Mouse (Mus musculus) intestine, embryonic 14.5 days (tissue): ENCODE measurements around the gene Tnfrsf14. TPM values are rescaled to one million over a fixed set of nuclear protein-coding genes. Genes with fewer than 3 reads are reported as not detected.

Experiments used
- ATAC-seq: fragments of 200-750 bp; cut with Nextera tagmentation; replicated peaks from 2 replicates; pipeline ENCODE4 v1.8.0; 2017; ENCODE audit warnings: low read depth, moderate number of reproducible peaks, moderate TSS enrichment, moderate library complexity; ENCODE audit not compliant: low FRiP score, low TSS enrichment
- DNase-seq: peaks from one replicate; pipeline ENCODE4 v3.0.0-alpha.2; 2018; ENCODE audit warnings: low spot score
- H3K27ac ChIP-seq: fragments of 300-500 bp; sonication (generic); 2 replicates; pipeline ENCODE4 v1.5.1; 2014; ENCODE audit warnings: low read depth, mild to moderate bottlenecking, control low read depth
- H3K27me3 ChIP-seq: fragments of 300-500 bp; sonication (generic); replicated peaks from 2 replicates; pipeline ENCODE4 v1.6.1; 2014; ENCODE audit warnings: low read length, control low read depth; ENCODE audit not compliant: control insufficient read depth, insufficient read depth
- H3K36me3 ChIP-seq: fragments of 300-500 bp; sonication (generic); 2 replicates; pipeline ENCODE4 v1.6.1; 2014; ENCODE audit warnings: low read length, control low read depth; ENCODE audit not compliant: control insufficient read depth, insufficient read depth
- H3K4me1 ChIP-seq: fragments of 300-500 bp; sonication (generic); replicated peaks from 2 replicates; pipeline ENCODE4 v1.6.1; 2014; ENCODE audit warnings: low read length, control low read depth, mixed read lengths; ENCODE audit not compliant: control insufficient read depth, insufficient read depth
- H3K4me2 ChIP-seq: fragments of 300-500 bp; sonication (generic); 2 replicates; pipeline ENCODE4 v1.6.1; 2014; ENCODE audit warnings: low read length
- H3K4me3 ChIP-seq: fragments of 300-500 bp; sonication (generic); 2 replicates; pipeline ENCODE4 v1.5.1; 2014; ENCODE audit warnings: low read depth, low read length, control low read depth, mixed read lengths
- H3K9ac ChIP-seq: fragments of 300-500 bp; sonication (generic); 2 replicates; pipeline ENCODE4 v1.6.1; 2014; ENCODE audit warnings: mild to moderate bottlenecking, low read length
- H3K9me3 ChIP-seq: fragments of 300-500 bp; sonication (generic); 2 replicates; pipeline ENCODE4 v1.6.1; 2016; ENCODE audit warnings: low read length, control low read depth; ENCODE audit not compliant: control insufficient read depth
- WGBS: fragments of 180-500 bp; shearing (Covaris S2); extraction: QIAGEN DNeasy Blood & Tissue Kit; methylation state at CpG from one replicate; pipeline ENCODE4 v1.1.7; 2014; 5-methylcytosine and 5-hydroxymethylcytosine counted together
- polyA plus RNA-seq: library from polyadenylated mRNA; unstranded; fragments of >200 nt; fragmentation: Nextera tagmentation; extraction: Ambion mirVana; gene quantifications from 2 replicates; pipeline ENCODE4 v1.2.1, GENCODE M21; 2014

Gene Tnfrsf14
- polyA plus RNA-seq, 1 experiment from 2014 or later: 1.5 TPM

DNA sequence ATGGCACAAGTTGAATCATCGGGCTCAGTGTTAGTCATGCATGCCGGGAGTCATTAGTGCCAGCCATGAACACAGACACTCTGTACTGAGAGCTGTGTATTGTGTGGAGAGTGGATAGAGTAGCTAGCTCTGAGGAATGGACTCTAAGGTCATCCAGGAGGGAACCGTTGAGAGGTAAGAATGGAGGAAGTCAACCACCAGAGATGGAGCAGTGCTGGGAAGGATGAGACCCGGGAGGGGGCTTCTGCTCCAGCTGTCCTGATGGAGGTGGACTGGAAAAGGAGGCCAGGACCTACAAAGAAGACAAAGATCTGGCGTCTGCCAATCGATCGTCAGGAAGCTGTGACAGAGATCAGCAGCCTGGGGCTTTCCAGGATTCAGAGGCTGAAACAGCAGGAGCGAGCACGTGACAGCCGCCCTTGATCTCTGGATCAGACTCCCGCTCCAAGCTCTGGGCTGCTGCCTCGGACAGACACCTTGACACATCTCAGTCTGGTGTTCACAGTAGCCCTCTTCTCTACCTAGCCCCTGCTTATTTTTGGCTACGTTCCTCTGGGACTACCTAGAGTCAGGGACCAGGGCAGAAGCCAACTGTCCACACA is 5.0 kb upstream of the Tnfrsf14 start:
- Histone ChIP-seq H3K9ac (no peak overlapping the region), H3K27ac (no peak overlapping the region), H3K4me1 (peaks cover 6% of the 10 kb centered on the region), H3K4me2 (no peak overlapping the region), H3K9me3 (no peaks in the 10 kb centered on the region), H3K27me3 (no peaks in the 10 kb centered on the region), H3K36me3 (no peaks in the 10 kb centered on the region), H3K4me3 (no peak overlapping the region)
- ATAC-seq: no peak
- WGBS: 57% methylated on average over 13 of the region's 13 CpGs
- DNase-seq: no peak

DNA sequence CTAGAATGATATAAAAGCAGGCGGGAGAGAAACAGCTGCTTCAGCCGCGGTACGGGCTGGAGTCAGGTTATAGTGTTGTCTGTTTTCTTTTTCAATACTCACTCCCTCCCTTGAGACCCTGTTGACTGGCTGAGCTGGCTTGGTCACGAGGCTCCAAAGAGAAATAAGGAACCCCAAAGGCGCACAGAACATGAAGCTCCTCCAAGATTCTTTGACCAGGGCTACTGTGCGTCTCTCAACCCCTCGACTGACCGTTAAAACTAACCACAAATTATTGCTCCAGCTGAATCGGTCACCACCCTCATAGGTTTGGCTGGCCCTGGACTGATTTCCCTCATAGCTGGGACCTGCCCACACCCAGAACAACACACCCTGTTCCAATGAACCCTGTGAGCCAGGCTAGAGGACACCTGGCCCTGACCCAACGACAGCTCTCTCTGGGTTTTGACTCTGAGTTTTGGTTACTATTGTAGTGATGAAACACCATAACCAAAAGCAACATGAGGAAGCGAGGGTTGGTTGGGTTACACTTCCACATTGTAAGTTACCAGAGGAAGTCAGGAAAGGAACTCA is 811 bp upstream of the Tnfrsf14 start:
- H3K9me3 ChIP-seq: no peaks in the 10 kb centered on the region
- 78% methylated on average over 12 of the region's 12 CpGs for WGBS

DNA sequence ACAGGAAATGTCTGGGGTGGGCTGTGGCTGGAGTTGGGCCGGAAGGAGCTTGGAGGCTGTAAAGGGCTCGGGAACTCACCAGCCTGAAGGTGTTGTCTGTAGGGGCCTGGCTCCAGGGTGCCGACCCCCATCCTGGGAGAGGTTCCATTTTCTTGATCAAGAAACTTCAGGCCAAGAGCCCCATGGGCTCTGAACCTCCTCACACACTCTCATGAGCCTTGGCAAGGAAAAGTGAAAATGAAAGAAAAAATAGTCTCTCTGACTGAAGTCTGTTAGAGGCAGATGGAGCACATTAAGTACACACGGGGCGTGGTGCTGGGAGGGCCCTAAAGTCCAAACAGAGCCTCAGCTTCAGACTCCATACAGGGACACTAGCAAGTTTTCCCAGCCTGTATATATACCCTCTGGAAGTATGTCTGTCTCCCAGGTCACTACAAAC is 445 bp downstream of the Tnfrsf14 start:
- H3K9ac ChIP-seq: no peak overlapping the region
- ATAC-seq: peak; percentile 53; the same call in 1 of the 2 replicates

More for the DNA sequence above, 811 bp upstream of the Tnfrsf14 start:
- Histone ChIP-seq H3K36me3 (no peaks in the 10 kb centered on the region), H3K9ac (no peak overlapping the region), H3K4me3 (no peak overlapping the region), H3K27me3 (no peaks in the 10 kb centered on the region), H3K4me1 (peaks cover 25% of the 10 kb centered on the region), H3K27ac (no peak overlapping the region), H3K4me2 (no peak overlapping the region)
- ATAC-seq (no peak), DNase-seq (no peak)

DNA sequence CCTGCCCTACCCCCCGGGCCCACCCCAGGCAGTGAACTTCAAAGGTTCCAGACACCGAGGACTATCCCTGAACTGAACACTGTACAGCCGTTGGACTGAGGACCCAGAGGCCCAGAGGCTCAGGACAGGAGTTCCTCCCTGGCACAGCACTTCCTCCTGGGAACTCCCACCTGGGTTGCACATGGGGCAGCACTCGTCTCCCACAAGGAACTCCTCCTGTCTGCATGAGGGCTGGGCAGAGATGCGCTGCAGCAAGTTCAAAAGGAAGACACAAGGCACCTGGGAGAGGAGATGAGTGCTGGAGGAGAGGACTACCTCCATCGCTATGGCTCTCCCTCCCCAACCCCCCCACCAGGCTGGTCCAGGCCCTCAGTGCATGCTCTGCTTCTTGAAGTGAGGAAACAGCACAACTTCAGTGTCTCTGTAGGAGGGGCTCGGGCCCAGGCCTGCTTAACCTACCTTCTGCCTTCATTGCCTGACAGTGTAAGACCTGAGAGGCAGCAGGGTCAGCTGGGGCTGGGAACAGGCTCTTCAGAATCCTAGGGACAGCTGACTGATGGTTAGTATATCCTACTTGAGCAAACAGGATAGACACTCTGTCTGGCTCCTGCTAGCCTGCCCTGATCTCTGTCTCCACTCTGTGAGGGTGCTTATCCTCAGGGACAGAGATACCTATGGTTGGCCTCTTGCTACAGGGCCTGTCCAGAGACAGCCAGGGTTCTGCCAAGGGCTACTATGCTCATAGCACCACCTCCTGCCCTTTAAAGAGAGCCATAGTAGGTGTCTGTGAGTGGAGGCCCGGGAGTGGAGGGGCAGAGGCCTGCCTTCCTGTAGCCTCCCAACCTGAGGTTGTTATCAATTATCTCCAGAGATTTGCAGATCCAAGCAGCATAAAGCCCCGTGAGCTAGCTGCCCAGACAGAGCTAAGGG is 1.1 kb downstream of the Tnfrsf14 start:
- peak overlapping the region; percentile 48 for H3K4me2 ChIP-seq
- ATAC-seq: 0 out of 2 replicates have a peak, but pooled peaks have one; percentile 17
- no peaks in the 10 kb centered on the region for H3K36me3 ChIP-seq
- DNase-seq: no peak
- H3K4me3 ChIP-seq: peak overlapping the region; percentile 10; the same call in 1 of the 2 replicates
- peaks cover 25% of the 10 kb centered on the region for H3K4me1 ChIP-seq
- H3K27me3 ChIP-seq: no peaks in the 10 kb centered on the region
- no peaks in the 10 kb centered on the region for H3K9me3 ChIP-seq
- peak overlapping the region; percentile 67 for H3K27ac ChIP-seq
- H3K9ac ChIP-seq: no peak overlapping the region
- WGBS: 41% methylated on average over 9 of the region's 9 CpGs

More for the DNA sequence above, 445 bp downstream of the Tnfrsf14 start:
- H3K36me3 ChIP-seq: no peaks in the 10 kb centered on the region
- H3K9me3 ChIP-seq: no peaks in the 10 kb centered on the region
- WGBS: 16% methylated on average over 5 of the region's 5 CpGs
- H3K4me3 ChIP-seq: peak overlapping the region; percentile 10; the same call in 1 of the 2 replicates
- DNase-seq: no peak
- H3K4me2 ChIP-seq: peak overlapping the region; percentile 48
- peaks cover 25% of the 10 kb centered on the region for H3K4me1 ChIP-seq
- H3K27me3 ChIP-seq: no peaks in the 10 kb centered on the region
- H3K27ac ChIP-seq: peak overlapping the region; percentile 67

DNA sequence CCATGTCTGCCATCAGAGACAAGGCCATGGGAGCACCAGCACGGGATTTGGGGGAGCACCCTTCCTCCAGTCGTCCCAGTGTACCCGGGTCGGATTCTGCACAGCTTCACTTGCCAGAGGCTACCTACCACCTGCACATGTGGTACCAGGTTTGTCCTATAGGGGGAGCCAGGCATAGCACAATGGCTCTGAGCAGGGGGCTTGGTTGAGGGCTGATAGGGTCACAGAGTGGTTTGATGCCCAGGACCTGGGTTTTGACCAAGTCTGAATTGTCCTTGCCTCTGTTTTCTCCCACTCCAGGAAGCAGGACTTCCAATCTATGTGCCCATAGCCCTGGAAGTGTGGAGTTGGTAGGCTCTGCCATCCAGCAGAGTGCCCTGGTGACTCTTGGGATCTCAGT is 3.0 kb downstream of the Tnfrsf14 start:
- Histone ChIP-seq H3K4me2 (no peak overlapping the region), H3K4me1 (peaks cover 25% of the 10 kb centered on the region), H3K27me3 (no peaks in the 10 kb centered on the region), H3K36me3 (no peaks in the 10 kb centered on the region), H3K9ac (no peak overlapping the region), H3K9me3 (no peaks in the 10 kb centered on the region), H3K27ac (no peak overlapping the region), H3K4me3 (no peak overlapping the region)
- ATAC-seq (no peak), DNase-seq (no peak)
- WGBS: 61% methylated on average over 4 of the region's 4 CpGs

DNA sequence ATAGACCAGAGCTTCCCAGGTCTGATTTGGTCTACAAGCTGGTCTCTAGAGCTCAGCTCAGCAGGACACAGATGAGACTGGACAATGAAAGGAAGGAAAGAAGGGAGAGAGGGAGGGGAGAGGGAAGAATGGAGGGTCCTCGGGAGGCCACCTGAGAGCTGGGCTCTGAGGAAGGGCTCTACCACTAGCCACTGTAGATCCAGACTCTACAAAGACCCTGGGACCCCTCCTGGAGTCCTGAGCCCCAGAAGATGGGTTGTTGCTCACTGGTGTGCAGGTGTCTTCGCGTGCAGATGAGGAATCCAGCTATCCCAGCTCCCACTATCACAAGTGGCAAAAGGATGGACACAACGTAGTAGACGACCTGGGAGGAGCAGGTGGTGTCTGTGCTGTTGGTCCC is 5.4 kb downstream of the Tnfrsf14 start:
- Histone ChIP-seq H3K4me2 (no peak overlapping the region), H3K27me3 (no peaks in the 10 kb centered on the region), H3K27ac (no peak overlapping the region), H3K9ac (no peak overlapping the region), H3K4me1 (peaks cover 14% of the 10 kb centered on the region), H3K36me3 (no peaks in the 10 kb centered on the region), H3K9me3 (no peaks in the 10 kb centered on the region), H3K4me3 (no peak overlapping the region)
- 78% methylated on average over 5 of the region's 5 CpGs for WGBS
- ATAC-seq (no peak), DNase-seq (no peak)

DNA sequence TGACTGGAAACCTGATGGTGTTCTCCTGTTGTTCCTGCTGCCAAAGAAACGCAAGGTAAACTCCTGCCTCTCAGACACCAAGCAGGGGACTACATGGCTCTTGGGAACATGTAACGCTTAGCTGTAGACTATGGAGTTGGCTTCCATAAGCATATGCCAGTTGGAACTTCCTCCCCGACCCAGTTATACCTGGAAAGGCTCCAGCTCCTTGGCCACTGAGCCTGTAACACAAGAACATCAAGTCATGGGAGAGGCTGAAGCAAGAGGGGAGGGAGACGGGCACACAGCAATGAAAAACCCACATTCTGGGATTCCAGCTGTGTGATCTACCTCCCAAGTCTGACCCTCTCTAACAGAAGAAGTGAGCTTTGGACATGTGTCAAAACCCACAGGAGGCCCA is 6.1 kb downstream of the Tnfrsf14 start:
- H3K4me1 ChIP-seq: peaks cover 8% of the 10 kb centered on the region
- no peak overlapping the region for H3K27ac ChIP-seq
- no peaks in the 10 kb centered on the region for H3K9me3 ChIP-seq
- ATAC-seq: no peak
- no peak overlapping the region for H3K4me2 ChIP-seq
- H3K36me3 ChIP-seq: no peaks in the 10 kb centered on the region
- 77% methylated on average over 4 of the region's 4 CpGs for WGBS
- no peak for DNase-seq
- no peak overlapping the region for H3K9ac ChIP-seq
- H3K4me3 ChIP-seq: no peak overlapping the region
- no peaks in the 10 kb centered on the region for H3K27me3 ChIP-seq

DNA sequence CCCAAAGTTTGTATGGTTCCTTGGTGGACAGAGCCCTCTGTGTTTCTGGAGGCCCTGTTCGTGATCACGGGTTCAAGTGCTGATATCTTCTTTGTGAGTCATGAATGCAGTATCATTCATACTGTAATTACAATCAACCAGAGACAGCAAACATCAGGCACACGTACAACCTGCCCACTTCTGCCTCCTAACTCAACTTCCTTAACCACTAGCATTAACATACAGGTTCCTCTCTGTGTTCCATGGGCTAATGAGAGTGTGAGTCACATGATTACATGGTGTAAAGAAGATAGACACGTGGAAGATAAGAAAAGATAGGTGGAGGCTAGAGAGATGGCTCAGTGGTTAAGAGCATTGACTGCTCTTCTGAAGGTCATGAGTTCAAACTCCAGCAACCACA is 11.7 kb downstream of the Tnfrsf14 start:
- WGBS: 84% methylated on average over 4 of the region's 4 CpGs
- Histone ChIP-seq H3K4me3 (no peak overlapping the region), H3K27me3 (no peaks in the 10 kb centered on the region), H3K4me2 (no peak overlapping the region), H3K9ac (no peak overlapping the region), H3K9me3 (no peaks in the 10 kb centered on the region), H3K27ac (no peak overlapping the region), H3K4me1 (peaks cover under 1% of the 10 kb centered on the region; the same call in 1 of the 2 replicates), H3K36me3 (no peaks in the 10 kb centered on the region)
- ATAC-seq (no peak), DNase-seq (no peak)
